Mouse (Mus musculus): ENCODE measurements around the gene Nploc4.

Nploc4 gene

DNA sequence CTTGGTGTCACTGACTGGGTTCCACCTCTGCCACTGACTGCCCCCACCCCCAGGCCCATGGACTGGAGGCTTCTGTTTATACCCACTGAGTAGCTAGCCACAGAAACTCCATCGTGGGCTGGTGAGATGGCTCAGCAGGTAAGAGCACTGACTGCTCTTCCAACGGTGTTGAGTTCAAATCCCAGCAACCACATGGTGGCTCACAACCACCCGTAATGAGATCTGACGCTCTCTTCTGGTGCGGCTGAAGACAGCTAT, 85.5 kb downstream of the Nploc4 start:
- peak in 1 of 2 experiments; percentile 28 for DNase-seq

- peak; percentile 15 to 45 for DNase-seq
These were observed 86.0 kb downstream of the Nploc4 start for GRCm38 (mm10) chr11:120351250-120352092.

GRCm38 (mm10) chr11:120350711-120351110, 86.8 kb downstream of the Nploc4 start:
- peak; percentile 72 to 77 for DNase-seq

GRCm38 (mm10) chr11:120349986-120350702, 87.4 kb downstream of the Nploc4 start:
- peak; percentile 94 to 97 for DNase-seq

DNA sequence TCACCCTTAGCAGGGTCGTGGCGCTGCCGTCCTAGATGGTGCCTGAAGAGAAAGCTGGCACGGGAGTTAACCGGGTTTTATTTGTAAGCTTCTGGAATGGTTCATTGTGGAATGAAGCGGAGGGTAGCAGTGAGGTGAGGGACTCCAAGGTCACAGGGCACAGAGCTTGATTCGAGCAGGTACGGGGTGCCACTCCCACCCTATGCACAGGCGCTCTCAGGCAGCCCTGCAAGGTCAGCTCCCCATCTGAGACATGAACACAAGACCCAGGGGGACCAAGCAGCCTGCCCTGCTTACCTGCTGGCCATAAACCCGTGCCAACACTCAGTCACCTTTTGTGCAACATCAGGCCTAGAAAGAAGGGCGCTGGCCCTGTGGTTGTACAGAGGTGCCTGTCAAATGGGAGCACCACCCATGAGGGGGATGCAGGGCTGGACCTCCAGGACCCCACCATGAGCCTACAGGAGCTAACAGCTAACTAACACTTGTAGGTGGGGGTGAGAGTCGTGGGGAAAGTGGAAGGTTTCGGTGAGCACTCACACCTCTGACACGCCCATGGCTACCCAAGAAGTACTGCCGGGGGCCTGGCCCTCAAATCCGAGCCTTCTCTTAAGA, 88.0 kb downstream of the Nploc4 start:
- no peak for DNase-seq

- DNase-seq, result peak; percentile 75
These were observed 88.7 kb downstream of the Nploc4 start for GRCm38 (mm10) chr11:120348684-120349370.

GRCm38 (mm10) chr11:120347791-120348683, 89.5 kb downstream of the Nploc4 start, which contains the start of gene Actg1:
Gene Actg1, minus strand, starts transcription at chr11:120348542.
- DNase-seq, result peak; percentile 91 to 95

DNA sequence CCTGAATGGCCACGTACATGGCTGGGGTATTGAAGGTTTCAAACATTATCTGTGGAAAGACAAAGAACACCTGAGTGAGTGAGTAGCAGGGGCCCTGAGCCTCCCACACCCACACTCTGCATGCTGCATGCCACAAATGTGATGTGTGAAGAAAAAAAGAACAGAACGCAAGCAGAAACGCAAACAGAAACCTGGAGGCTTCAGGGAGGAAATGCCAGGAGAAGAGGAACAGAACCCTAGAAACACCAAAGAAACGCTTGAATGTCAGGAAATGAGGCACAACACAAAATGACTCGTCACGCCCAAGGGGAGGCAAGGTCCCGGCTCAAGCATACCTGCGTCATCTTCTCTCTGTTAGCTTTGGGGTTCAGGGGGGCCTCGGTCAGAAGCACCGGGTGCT, 90.2 kb downstream of the Nploc4 start:
- DNase-seq, result peak; percentile 26 to 44

DNA sequence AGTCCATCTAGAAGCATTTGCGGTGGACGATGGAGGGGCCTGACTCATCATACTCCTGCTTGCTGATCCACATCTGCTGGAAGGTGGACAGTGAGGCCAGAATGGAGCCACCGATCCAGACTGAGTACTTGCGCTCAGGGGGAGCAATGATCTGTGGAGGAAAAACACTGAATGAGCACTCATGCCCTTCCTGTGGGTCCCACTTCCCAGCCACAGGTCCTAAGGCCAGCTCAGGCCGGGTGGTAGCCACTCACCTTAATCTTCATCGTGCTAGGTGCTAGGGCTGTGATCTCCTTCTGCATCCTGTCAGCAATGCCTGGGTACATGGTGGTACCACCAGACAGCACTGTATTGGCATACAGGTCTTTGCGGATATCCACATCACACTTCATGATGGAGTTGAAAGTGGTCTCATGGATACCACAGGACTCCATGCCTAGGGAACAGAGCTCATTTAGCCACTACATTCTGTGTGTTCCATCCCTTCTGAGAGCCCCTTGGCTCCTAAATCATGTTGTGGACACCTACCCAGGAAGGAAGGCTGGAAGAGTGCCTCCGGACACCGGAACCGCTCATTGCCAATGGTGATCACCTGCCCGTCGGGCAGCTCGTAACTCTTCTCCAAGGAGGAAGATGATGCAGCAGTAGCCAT, 91.0 kb downstream of the Nploc4 start:
- DNase-seq, result peak; percentile 18

GRCm38 (mm10) chr11:120345067-120345681, 92.3 kb downstream of the Nploc4 start:
- DNase-seq, result peak; percentile 24 to 34

DNA sequence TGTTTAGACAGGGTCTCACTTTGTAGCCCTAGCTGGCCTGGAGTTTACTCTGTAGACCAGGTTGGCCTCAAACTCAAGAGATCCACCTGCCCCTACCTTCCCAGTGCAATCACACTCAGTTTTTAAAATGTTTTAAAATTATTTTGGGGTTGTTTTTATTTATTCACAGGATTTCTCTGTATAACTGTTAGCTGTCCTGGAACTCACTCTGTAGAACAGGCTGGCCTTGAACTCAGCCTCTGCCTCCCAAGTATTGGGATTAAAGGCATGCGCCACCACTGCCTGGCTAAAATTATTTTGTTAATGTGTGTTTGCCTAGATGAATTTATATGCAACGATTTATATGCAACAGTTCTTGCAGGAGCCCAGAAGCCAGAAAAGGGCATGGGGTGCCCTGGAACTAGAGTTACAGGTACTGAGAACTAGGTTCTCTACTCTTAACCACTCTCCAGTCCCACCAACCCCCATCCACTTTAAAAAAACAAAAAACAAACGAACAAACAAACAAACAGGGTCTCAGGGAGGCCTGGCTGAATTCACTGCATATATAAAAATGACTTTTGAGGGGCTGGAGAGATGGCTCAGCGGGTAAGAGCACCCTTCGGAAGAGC, 93.1 kb downstream of the Nploc4 start:
- peak; percentile 6 to 21 for DNase-seq

GRCm38 (mm10) chr11:120343519-120344309, 93.8 kb downstream of the Nploc4 start:
- DNase-seq, result peak; percentile 23 to 25

GRCm38 (mm10) chr11:120342656-120343160, 94.8 kb downstream of the Nploc4 start:
- DNase-seq, result peak in 1 of 2 experiments; percentile 14

DNA sequence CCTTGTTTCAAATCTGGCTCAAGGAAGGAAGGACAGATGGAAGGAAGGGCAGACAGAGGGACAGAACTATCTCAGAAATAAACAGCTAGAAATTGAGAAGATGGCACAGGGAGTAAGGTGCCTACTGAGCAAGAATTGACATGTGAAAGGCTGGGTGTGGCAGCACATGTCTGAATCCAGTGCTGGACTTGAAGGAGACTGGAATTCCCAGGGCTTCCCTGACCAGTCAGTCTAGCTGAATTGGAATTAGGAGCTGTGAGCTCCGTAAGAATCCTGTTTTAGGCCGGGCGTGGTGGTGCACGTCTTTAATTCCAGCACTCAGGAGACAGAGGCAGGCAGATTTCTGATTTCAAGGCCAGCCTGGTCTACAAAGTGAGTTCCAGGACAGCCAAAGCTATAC, 95.8 kb downstream of the Nploc4 start:
- peak in 1 of 2 experiments; percentile 11 for DNase-seq

DNA sequence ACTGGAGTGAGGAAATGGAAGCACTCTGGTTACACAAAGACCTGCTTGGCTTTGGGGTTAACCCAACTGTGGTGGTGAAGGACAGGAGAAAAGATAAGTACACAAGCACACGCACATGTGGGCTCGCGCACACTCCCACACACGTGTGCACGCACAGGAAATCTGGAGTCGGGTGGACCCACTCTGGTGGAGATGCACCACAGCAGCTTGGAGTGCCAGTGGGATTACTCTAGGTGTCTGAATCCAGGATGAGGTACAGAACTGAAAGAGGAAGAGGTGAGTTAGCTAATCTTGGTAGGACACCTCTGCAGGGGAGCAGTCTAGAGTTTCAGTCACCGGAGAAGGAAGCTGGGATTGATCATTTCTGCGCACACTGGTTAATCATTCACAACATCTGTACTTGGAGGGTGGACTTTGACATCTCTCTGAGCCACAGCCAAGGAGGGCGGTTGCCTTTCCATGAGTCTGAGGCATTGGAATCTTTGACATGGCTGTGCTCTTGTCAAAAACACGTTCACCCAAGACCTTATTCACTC, 97.5 kb downstream of the Nploc4 start:
- DNase-seq, result peak in 1 of 2 experiments; percentile 23

GRCm38 (mm10) chr11:120338786-120339185, 98.7 kb downstream of the Nploc4 start:
- DNase-seq, result peak in 1 of 2 experiments; percentile 6

GRCm38 (mm10) chr11:120337447-120337846, 100.1 kb downstream of the Nploc4 start:
- DNase-seq, result peak in 1 of 2 experiments; percentile 16

DNA sequence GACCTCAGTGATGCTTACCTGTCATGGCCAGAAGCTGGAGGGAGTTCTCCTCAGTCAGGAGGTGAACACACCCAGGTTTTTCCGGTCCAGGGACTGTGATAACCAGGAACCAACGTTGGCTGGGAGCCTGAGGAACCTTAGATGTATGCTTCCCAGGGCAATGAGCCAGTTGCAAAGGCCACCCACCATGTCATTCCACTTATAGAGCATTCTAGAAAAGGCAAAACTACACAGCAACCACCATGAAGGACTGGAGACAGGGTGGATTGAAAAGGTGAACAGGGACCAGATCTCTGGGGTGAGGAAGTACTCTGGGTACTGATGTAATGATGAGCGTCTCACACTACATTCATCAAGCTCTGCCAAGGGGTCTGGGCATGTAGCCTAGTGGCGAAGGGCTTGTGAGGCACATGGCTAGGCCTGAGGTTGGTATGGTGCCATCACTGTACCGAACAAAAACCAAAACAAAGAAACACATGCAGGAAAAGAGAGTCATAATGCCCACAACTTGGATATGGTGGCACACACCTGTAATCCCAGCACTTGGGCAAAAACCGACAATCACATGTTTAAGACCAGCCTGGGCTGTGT, 102.0 kb downstream of the Nploc4 start:
- peak in 1 of 2 experiments; percentile 15 for DNase-seq

All from lung, postnatal 4 days (tissue).